Mouse (Mus musculus) hindbrain, postnatal 0 days (tissue): ENCODE data around the gene Oxtr. TPM values are rescaled to one million over a fixed set of nuclear protein-coding genes. Genes with fewer than 3 reads are reported as not detected.

Experiments
- ATAC-seq: fragments of 200-750 bp; cut with Nextera tagmentation; 2 replicates; pipeline ENCODE4 v1.8.0; 2017; ENCODE audit warnings: mild to moderate bottlenecking, moderate TSS enrichment, moderate library complexity
- DNase-seq: peaks from one replicate; pipeline ENCODE4 v3.0.0-alpha.2; 2015; ENCODE audit warnings: low spot score
- H3K27ac ChIP-seq: fragments of 300-500 bp; sonication (generic); 2 replicates; pipeline ENCODE4 v1.5.1; 2014; ENCODE audit warnings: mild to moderate bottlenecking
- H3K27me3 ChIP-seq: fragments of 300-500 bp; sonication (generic); 2 replicates; pipeline ENCODE4 v1.6.1; 2014; ENCODE audit warnings: low read length, mixed read lengths; ENCODE audit not compliant: insufficient read depth
- H3K36me3 ChIP-seq: fragments of 300-500 bp; sonication (generic); 2 replicates; pipeline ENCODE4 v1.6.1; 2014; ENCODE audit warnings: low read length, mixed read lengths; ENCODE audit not compliant: insufficient read depth
- H3K4me1 ChIP-seq: fragments of 300-500 bp; sonication (generic); 2 replicates; pipeline ENCODE4 v1.6.1; 2014; ENCODE audit warnings: antibody characterized with exemption, low read length, mixed read lengths; ENCODE audit not compliant: insufficient read depth
- H3K4me2 ChIP-seq: fragments of 300-500 bp; sonication (generic); 2 replicates; pipeline ENCODE4 v1.6.1; 2014; ENCODE audit warnings: low read depth, mild to moderate bottlenecking, low read length, moderate library complexity, mixed read lengths
- H3K4me3 ChIP-seq: fragments of 300-500 bp; sonication (generic); 2 replicates; pipeline ENCODE4 v1.5.1; 2014; ENCODE audit warnings: low read length
- H3K9ac ChIP-seq: fragments of 300-500 bp; sonication (generic); replicated peaks from 2 replicates; pipeline ENCODE4 v1.6.1; 2014; ENCODE audit warnings: mild to moderate bottlenecking, low read length, moderate library complexity, mixed read lengths
- H3K9me3 ChIP-seq: fragments of 300-500 bp; sonication (generic); 2 replicates; pipeline ENCODE4 v1.6.1; 2016; ENCODE audit warnings: low read length, mixed read lengths
- CTCF ChIP-seq: IDR thresholded peaks from 2 replicates; pipeline ENCODE4 v1.5.1; 2016; ENCODE audit warnings: antibody characterized with exemption, control low read depth, low read depth
- WGBS: fragments of 180-500 bp; shearing (Covaris S2); extraction: QIAGEN DNeasy Blood & Tissue Kit; methylation state at CpG from one replicate; pipeline ENCODE4 v1.1.7; 2014; 5-methylcytosine and 5-hydroxymethylcytosine counted together
- polyA plus RNA-seq: library from polyadenylated mRNA; unstranded; fragments of >200 nt; fragmentation: Nextera tagmentation; extraction: Ambion mirVana; gene quantifications from 2 replicates; pipeline ENCODE4 v1.2.1, GENCODE M21; 2015
- total RNA-seq: library from RNA; depleted of rRNA; stranded (reverse); fragments of >200 nt; gene quantifications from 2 replicates; pipeline ENCODE4 v1.2.3, GENCODE M21; 2014; rRNA removed

The Oxtr gene
- total and polyA plus RNA-seq, 2 experiments from 2014 or later: 2.7 to 5.2 TPM

DNA sequence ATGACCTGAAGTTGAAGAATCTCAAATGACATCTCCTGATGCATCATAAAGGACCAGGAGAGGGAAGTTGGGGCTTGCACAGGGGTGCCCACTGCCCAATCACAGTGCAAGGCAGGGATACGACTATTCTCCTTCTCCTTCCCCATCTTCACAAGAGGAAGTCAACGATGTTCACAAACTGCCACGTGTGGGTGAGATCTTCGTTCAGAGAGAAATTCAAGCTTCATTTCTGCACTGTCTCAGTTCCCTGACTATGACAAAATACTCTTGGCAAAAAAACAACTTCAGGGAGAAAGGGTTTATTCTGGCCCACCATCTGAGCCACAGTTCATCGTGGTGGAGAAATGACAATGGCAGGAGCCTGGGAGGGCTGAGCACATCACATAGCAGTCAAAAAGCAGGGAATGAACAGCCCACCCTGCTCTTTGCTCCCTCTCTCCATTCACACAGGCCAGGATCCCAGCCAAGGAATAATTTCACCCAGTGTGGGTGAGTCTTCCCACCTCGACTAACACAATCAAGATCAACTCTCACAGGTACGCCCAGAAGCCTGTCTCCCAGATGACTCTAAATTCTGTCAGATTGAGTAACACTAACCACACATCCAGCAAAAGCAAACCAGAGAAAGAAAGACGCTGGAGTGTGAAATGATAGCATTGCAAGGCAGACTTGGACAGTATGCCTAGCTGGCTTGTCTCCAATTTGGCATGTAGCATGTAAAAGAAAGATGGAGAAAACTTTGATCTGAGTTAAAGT, 65.8 kb downstream of the Oxtr start:
- H3K27ac ChIP-seq: no peak overlapping the region
- no peaks in the 10 kb centered on the region for H3K36me3 ChIP-seq
- no peak overlapping the region for H3K9ac ChIP-seq
- ATAC-seq: no peak
- no peaks in the 10 kb centered on the region for H3K27me3 ChIP-seq
- no peak overlapping the region for H3K4me2 ChIP-seq
- DNase-seq: no peak
- WGBS: 68% methylated on average over 8 of the region's 8 CpGs
- H3K9me3 ChIP-seq: 0 out of 2 replicates have a peak, but pooled peaks cover 3% of the 10 kb centered on the region
- no peak for TF ChIP-seq CTCF
- no peaks in the 10 kb centered on the region for H3K4me1 ChIP-seq
- no peak overlapping the region for H3K4me3 ChIP-seq

Other genes with a start within 250 kb of the Oxtr start
- 17.1 and 17.3 TPM in 2 replicates for gene Lmcd1, start 216.2 kb downstream of the Oxtr start, total RNA-seq
- 12.9 and 15.9 TPM in 2 replicates for gene Lmcd1, start 216.2 kb downstream of the Oxtr start, polyA plus RNA-seq
- gene Ssu2, start 101.9 kb downstream of the Oxtr start, total RNA-seq: 0.99 TPM in 1 of 2 replicates, not detected in the other
- gene Ssu2, start 101.9 kb downstream of the Oxtr start, polyA plus RNA-seq: 0.33 and 0.64 TPM in 2 replicates
- not detected in 2 replicates for gene Cav3, start 30.4 kb downstream of the Oxtr start, total RNA-seq
- 0.16 TPM in 1 of 2 replicates, not detected in the other for gene Cav3, start 30.4 kb downstream of the Oxtr start, polyA plus RNA-seq
- gene Rad18, start 206.7 kb upstream of the Oxtr start, total RNA-seq: 8.3 and 8.4 TPM in 2 replicates
- 18.1 and 18.2 TPM in 2 replicates for gene Rad18, start 206.7 kb upstream of the Oxtr start, polyA plus RNA-seq